Comparison of ENCODE assay signal across 9 mouse cellular contexts in the genomic region with DNA sequence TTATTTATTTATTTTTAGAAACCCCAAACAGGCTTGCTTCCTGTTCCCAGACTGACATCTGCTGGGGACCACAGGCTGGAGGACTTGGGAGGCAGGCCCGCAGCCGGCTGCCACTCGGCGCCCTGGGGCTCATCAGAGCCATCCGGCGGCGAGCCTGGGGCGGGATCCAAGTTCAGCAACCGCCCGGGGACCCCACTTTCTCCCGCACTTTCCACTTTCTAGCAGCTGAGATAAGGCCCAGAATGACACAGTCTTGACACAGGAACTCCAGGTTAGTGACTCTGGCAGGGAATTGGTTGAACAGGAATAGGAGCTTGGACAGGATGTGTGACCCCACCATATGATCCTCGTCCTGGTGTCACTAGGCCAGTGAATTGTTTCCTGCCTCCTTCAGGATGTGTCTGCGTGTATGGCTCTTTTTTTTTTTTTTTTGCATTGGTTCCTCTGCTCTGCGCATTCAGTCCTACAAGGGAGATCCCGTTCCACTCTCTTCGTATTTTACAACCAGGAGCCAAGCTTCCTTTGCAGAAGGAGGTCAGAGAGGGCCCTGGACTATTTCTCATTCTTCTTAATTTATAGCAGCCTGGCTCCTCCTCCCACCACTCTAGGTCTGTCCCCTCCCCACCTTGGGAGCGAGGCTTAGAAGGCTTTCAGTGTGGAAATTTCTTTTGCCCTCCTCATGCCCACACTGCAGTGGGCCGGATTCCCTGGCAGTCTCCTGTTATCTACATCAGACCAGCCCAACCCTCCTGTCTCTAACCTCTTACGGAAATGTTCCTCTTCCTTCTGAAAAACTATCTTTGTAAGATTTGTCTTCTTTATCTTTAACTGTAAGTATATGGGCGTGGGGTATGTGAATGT.
DNase-seq lines count a peak whose midpoint lies in the region; ATAC-seq and TF ChIP-seq lines count a peak whose summit lies in the region.
"Had no signal": no experiment of that assay in that cellular context is flagged by ENCODE, and none has a peak within 500 bp of the region (broad histone marks: within the 10 kb centered on the region; RNA-seq: fewer than 3 reads in every experiment).

No protein-coding gene starts in this region.

- no peaks in the 10 kb centered on the region for H3K9me3 ChIP-seq in heart, postnatal 0 days (replicated peaks; ENCODE audit: control insufficient read depth, low read length)
- H3K9me3 ChIP-seq in limb, embryonic 13.5 days, result no peaks in the 10 kb centered on the region
- no peaks in the 10 kb centered on the region for H3K9me3 ChIP-seq in stomach, postnatal 0 days (ENCODE audit: control insufficient read depth, low read length)

- H3K9ac ChIP-seq in heart, postnatal 0 days (replicated peaks; ENCODE audit: low read depth, low read length), result no peak overlapping the region
- H3K9ac ChIP-seq in limb, embryonic 13.5 days, result peak overlapping the region; percentile 39; the same call in 1 of the 2 replicates
- H3K9ac ChIP-seq in stomach, postnatal 0 days (ENCODE audit: low read length), result no peak overlapping the region

- H3K4me2 ChIP-seq in heart, postnatal 0 days (ENCODE audit: low read depth, low read length), result peak overlapping the region; percentile 45
- H3K4me2 ChIP-seq in limb, embryonic 13.5 days (replicated peaks), result peak overlapping the region; percentile 48
- H3K4me2 ChIP-seq in stomach, postnatal 0 days (replicated peaks; ENCODE audit: low read depth), result no peak overlapping the region; the same call in 1 of the 2 replicates

- peak; percentile 23 for DNase-seq in adrenal gland, postnatal 14 days
- no peak for DNase-seq in adrenal gland, adult 2 months
- peak; percentile 51 for DNase-seq in brain, embryonic 14.5 days (ENCODE audit: low read depth)
- peak; percentile 23 for DNase-seq in heart, postnatal 0 days (ENCODE audit: low spot score)
- DNase-seq in stomach, postnatal 0 days (ENCODE audit: low spot score), result no peak
- DNase-seq in layer of hippocampus, adult 9-11 months, result no peak
- DNase-seq in spleen, adult 12 weeks (ENCODE audit: low spot score), result no peak

- no peak for TF ChIP-seq POLR2A in brain, embryonic 14.5 days (IDR thresholded peaks at IDR 0.05; ENCODE audit: borderline replicate concordance, extremely low read depth, insufficient read depth, insufficient read length, poor library complexity, severe bottlenecking)

- 0 out of 2 replicates have a peak, but pooled peaks have one; percentile 47 for TF ChIP-seq EP300 in heart, postnatal 0 days (IDR thresholded peaks at IDR 0.05; ENCODE audit: low read depth)
- no peak for TF ChIP-seq EP300 in stomach, postnatal 0 days (optimal IDR thresholded peaks at IDR 0.05)

- ATAC-seq in heart, postnatal 0 days (ENCODE audit: insufficient read depth, low read depth), result peak; percentile 73
- no peak for ATAC-seq in limb, embryonic 13.5 days (ENCODE audit: low FRiP score, low read depth)
- ATAC-seq in stomach, postnatal 0 days (ENCODE audit: low FRiP score, low TSS enrichment), result 0 out of 2 replicates have a peak, but pooled peaks have one; percentile 54

- peak overlapping the region; percentile 32; the same call in 1 of the 2 replicates for H3K27ac ChIP-seq in heart, postnatal 0 days (ENCODE audit: low read depth)
- H3K27ac ChIP-seq in limb, embryonic 13.5 days, result no peak overlapping the region
- H3K27ac ChIP-seq in stomach, postnatal 0 days (replicated peaks), result no peak overlapping the region

- H3K4me3 ChIP-seq in heart, postnatal 0 days (ENCODE audit: low read depth, low read length), result no peak overlapping the region; the same call in 1 of the 2 replicates
- H3K4me3 ChIP-seq in limb, embryonic 13.5 days, result no peak overlapping the region
- no peak overlapping the region for H3K4me3 ChIP-seq in stomach, postnatal 0 days (ENCODE audit: low read depth, low read length)
- H3K4me3 ChIP-seq: erythroblast, embryonic 14.5 days had no signal

- no peak for TF ChIP-seq CTCF in brain, embryonic 14.5 days (IDR thresholded peaks at IDR 0.05; ENCODE audit: borderline replicate concordance, extremely low read depth, insufficient read depth, insufficient read length)
- TF ChIP-seq CTCF in heart, postnatal 0 days (IDR thresholded peaks at IDR 0.05; ENCODE audit: low read depth), result peak; percentile 36; the same call in 1 of the 2 replicates
- peak; percentile 61 for TF ChIP-seq CTCF in stomach, postnatal 0 days (IDR thresholded peaks at IDR 0.05; ENCODE audit: low read depth)

- WGBS in heart, postnatal 0 days, result 27% methylated on average over 20 of the region's 20 CpGs
- WGBS in limb, embryonic 13.5 days, result 18% methylated on average over 20 of the region's 20 CpGs
- WGBS in stomach, postnatal 0 days, result 38% methylated on average over 20 of the region's 20 CpGs

- peaks cover 6% of the 10 kb centered on the region; the same call in 1 of the 2 replicates for H3K4me1 ChIP-seq in heart, postnatal 0 days (ENCODE audit: control insufficient read depth, insufficient read depth)
- peaks cover 14% of the 10 kb centered on the region for H3K4me1 ChIP-seq in limb, embryonic 13.5 days
- 0 out of 2 replicates have a peak, but pooled peaks cover 2% of the 10 kb centered on the region for H3K4me1 ChIP-seq in stomach, postnatal 0 days (replicated peaks; ENCODE audit: control insufficient read depth, insufficient read depth)

- no peaks in the 10 kb centered on the region for H3K36me3 ChIP-seq in heart, postnatal 0 days (replicated peaks; ENCODE audit: control insufficient read depth, insufficient read depth, low read length)
- H3K36me3 ChIP-seq in limb, embryonic 13.5 days, result no peaks in the 10 kb centered on the region
- no peaks in the 10 kb centered on the region for H3K36me3 ChIP-seq in stomach, postnatal 0 days (ENCODE audit: control insufficient read depth, insufficient read depth, low read length)

- 0 out of 2 replicates have a peak, but pooled peaks cover 4% of the 10 kb centered on the region for H3K27me3 ChIP-seq in heart, postnatal 0 days (ENCODE audit: control insufficient read depth, insufficient read depth, low read length)
- H3K27me3 ChIP-seq in limb, embryonic 13.5 days, result peaks cover 2% of the 10 kb centered on the region; the same call in 1 of the 2 replicates
- H3K27me3 ChIP-seq in stomach, postnatal 0 days (ENCODE audit: control insufficient read depth, insufficient read depth, low read length), result no peaks in the 10 kb centered on the region

Comparison
In these comparisons a context has a peak if more than half of its experiments do, and no peak if none do; other contexts are left out.
1. DNase-seq: peak in adrenal gland, postnatal 14 days (single experiment), brain, embryonic 14.5 days (single experiment) and heart, postnatal 0 days (single experiment); none in adrenal gland, adult 2 months (single experiment), stomach, postnatal 0 days (single experiment), layer of hippocampus, adult 9-11 months (single experiment) and spleen, adult 12 weeks (single experiment).